Mouse (Mus musculus): ENCODE data around the gene Trim8. TPM values are rescaled to one million over a fixed set of nuclear protein-coding genes. Genes with fewer than 3 reads are reported as not detected.

Gene Trim8
- total and polyA plus RNA-seq, 2 experiments from 2014 or later: 14.3 to 35.9 TPM

DNA sequence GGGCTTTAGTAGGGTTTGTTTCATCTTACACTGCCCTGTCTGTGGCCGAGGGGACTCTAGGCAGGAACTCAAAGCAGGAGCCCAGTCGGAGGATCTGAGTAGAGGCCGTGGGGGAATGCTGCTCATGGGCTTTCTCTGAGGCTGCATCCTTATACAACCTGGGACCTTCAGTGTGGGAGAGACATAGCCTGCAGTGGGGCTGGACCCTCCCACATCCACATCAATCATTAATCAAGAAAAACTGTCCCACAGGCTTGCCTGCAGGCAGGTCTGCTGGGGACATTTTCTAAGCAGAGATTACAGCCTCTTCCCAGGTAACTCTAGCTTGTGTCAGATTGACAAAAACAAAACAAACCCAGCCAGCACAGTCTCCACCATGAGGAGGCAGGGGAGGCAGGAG lies 38.9 kb upstream of the Trim8 start:
- no peak overlapping the region for H3K4me3 ChIP-seq (ENCODE audit: low read depth, low read length)
- 81% methylated on average over 3 of the region's 3 CpGs for WGBS
- no peak for DNase-seq (ENCODE audit: low spot score)
- peaks cover 30% of the 10 kb centered on the region for H3K4me1 ChIP-seq (ENCODE audit: control insufficient read depth, insufficient read depth)
- no peak for ATAC-seq (ENCODE audit: insufficient read depth, low read depth)
- H3K4me2 ChIP-seq (ENCODE audit: low read depth, low read length): no peak overlapping the region
- TF ChIP-seq EP300 (IDR thresholded peaks at IDR 0.05; ENCODE audit: low read depth) (no peak), CTCF (IDR thresholded peaks at IDR 0.05; ENCODE audit: low read depth) (no peak)
- H3K36me3 ChIP-seq (replicated peaks; ENCODE audit: control insufficient read depth, insufficient read depth, low read length): 0 out of 2 replicates have a peak, but pooled peaks cover 4% of the 10 kb centered on the region
- no peaks in the 10 kb centered on the region for H3K9me3 ChIP-seq (replicated peaks; ENCODE audit: control insufficient read depth, low read length)
- no peaks in the 10 kb centered on the region for H3K27me3 ChIP-seq (ENCODE audit: control insufficient read depth, insufficient read depth, low read length)
- H3K27ac ChIP-seq (ENCODE audit: low read depth): no peak overlapping the region
- no peak overlapping the region for H3K9ac ChIP-seq (replicated peaks; ENCODE audit: low read depth, low read length)

DNA sequence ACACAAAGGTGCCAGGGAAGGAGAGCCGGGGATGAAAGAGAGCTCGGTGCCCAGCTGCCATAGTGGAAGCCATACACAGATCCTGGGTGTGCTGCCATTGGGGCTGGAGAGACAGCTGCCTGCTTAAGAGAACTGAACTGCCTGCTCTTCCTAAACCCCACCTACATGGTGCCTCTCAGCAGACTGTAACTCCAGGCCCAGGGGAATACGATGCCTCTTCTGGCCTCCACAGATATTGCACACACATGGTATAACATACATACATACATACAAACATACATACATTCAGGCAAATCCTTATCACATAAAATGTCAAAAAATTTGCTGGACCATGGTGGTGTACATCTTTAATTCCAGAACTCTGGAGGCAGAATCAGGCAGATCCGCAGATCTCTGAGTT lies 38.1 kb upstream of the Trim8 start:
- no peak for TF ChIP-seq EP300 (IDR thresholded peaks at IDR 0.05; ENCODE audit: low read depth)
- no peak for TF ChIP-seq CTCF (IDR thresholded peaks at IDR 0.05; ENCODE audit: low read depth)
- no peak overlapping the region for H3K4me2 ChIP-seq (ENCODE audit: low read depth, low read length)
- peaks cover 21% of the 10 kb centered on the region for H3K4me1 ChIP-seq (ENCODE audit: control insufficient read depth, insufficient read depth)
- no peaks in the 10 kb centered on the region for H3K9me3 ChIP-seq (replicated peaks; ENCODE audit: control insufficient read depth, low read length)
- ATAC-seq (ENCODE audit: insufficient read depth, low read depth) (no peak), DNase-seq (ENCODE audit: low spot score) (no peak)
- H3K4me3 ChIP-seq (ENCODE audit: low read depth, low read length): no peak overlapping the region
- 0 out of 2 replicates have a peak, but pooled peaks cover 7% of the 10 kb centered on the region for H3K36me3 ChIP-seq (replicated peaks; ENCODE audit: control insufficient read depth, insufficient read depth, low read length)
- H3K27ac ChIP-seq (ENCODE audit: low read depth): no peak overlapping the region
- no peaks in the 10 kb centered on the region for H3K27me3 ChIP-seq (ENCODE audit: control insufficient read depth, insufficient read depth, low read length)
- WGBS: 95% methylated on average over 4 of the region's 4 CpGs
- no peak overlapping the region for H3K9ac ChIP-seq (replicated peaks; ENCODE audit: low read depth, low read length)

DNA sequence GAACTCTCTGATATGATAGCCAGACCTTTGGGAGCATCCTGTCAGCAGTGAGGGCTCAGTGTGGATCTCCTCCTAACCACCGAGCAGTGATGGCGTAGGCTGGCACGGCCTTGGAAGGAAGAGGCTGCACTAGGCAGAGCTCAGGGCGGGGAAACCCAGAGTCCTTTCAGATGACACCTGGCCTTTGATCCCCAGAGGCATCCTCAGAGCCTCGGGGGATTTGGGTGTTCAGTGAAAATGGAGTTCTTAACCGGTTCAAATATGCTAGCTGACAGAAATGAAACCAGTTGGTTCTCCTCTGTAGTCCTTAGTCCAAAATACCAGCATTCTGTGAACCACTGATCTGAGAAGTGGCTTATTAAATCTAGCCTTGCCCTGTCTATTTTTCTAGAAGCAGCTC lies 35.3 kb upstream of the Trim8 start:
- no peak for ATAC-seq (ENCODE audit: insufficient read depth, low read depth)
- no peaks in the 10 kb centered on the region for H3K27me3 ChIP-seq (ENCODE audit: control insufficient read depth, insufficient read depth, low read length)
- 0 out of 2 replicates have a peak, but pooled peaks cover 7% of the 10 kb centered on the region for H3K36me3 ChIP-seq (replicated peaks; ENCODE audit: control insufficient read depth, insufficient read depth, low read length)
- H3K27ac ChIP-seq (ENCODE audit: low read depth): no peak overlapping the region
- no peaks in the 10 kb centered on the region for H3K9me3 ChIP-seq (replicated peaks; ENCODE audit: control insufficient read depth, low read length)
- H3K4me2 ChIP-seq (ENCODE audit: low read depth, low read length): no peak overlapping the region
- DNase-seq (ENCODE audit: low spot score): no peak
- no peak overlapping the region for H3K9ac ChIP-seq (replicated peaks; ENCODE audit: low read depth, low read length)
- 64% methylated on average over 6 of the region's 6 CpGs for whole genome bisulfite sequencing
- TF ChIP-seq CTCF (IDR thresholded peaks at IDR 0.05; ENCODE audit: low read depth) (no peak), EP300 (IDR thresholded peaks at IDR 0.05; ENCODE audit: low read depth) (no peak)
- peaks cover 11% of the 10 kb centered on the region for H3K4me1 ChIP-seq (ENCODE audit: control insufficient read depth, insufficient read depth)
- H3K4me3 ChIP-seq (ENCODE audit: low read depth, low read length): no peak overlapping the region

DNA sequence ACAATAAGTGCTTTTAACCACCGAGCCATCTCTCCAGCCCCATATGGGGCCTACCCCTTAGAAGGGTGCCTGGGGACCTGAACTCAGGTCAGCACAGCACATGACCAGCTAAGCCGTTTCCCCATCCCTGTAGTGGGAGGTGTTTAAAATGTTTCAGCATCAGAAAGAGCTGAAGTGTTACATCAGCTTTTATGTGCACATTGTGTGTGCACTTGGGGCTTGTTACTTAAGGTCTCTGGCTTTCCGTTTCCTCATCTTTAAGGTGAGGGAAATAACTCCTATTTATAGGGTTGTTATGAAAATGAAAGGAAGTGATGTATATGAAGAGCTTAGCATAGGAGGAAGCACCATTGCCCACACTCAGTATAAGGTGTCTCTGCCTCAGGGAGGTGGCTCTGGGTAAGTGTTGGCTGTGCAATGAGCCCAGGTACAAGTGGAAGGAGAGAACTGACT lies 34.4 kb upstream of the Trim8 start:
- Histone ChIP-seq H3K4me1 (ENCODE audit: control insufficient read depth, insufficient read depth) (peaks cover 19% of the 10 kb centered on the region), H3K4me2 (ENCODE audit: low read depth, low read length) (no peak overlapping the region), H3K27ac (ENCODE audit: low read depth) (no peak overlapping the region), H3K27me3 (ENCODE audit: control insufficient read depth, insufficient read depth, low read length) (no peaks in the 10 kb centered on the region), H3K4me3 (ENCODE audit: low read depth, low read length) (no peak overlapping the region), H3K9me3 (replicated peaks; ENCODE audit: control insufficient read depth, low read length) (no peaks in the 10 kb centered on the region), H3K36me3 (replicated peaks; ENCODE audit: control insufficient read depth, insufficient read depth, low read length) (0 out of 2 replicates have a peak, but pooled peaks cover 7% of the 10 kb centered on the region), H3K9ac (replicated peaks; ENCODE audit: low read depth, low read length) (no peak overlapping the region)
- DNase-seq (ENCODE audit: low spot score) (no peak), ATAC-seq (ENCODE audit: insufficient read depth, low read depth) (no peak)
- 57% methylated on average over 3 of the region's 3 CpGs for WGBS
- TF ChIP-seq CTCF (IDR thresholded peaks at IDR 0.05; ENCODE audit: low read depth): no peak
- no peak for TF ChIP-seq EP300 (IDR thresholded peaks at IDR 0.05; ENCODE audit: low read depth)

DNA sequence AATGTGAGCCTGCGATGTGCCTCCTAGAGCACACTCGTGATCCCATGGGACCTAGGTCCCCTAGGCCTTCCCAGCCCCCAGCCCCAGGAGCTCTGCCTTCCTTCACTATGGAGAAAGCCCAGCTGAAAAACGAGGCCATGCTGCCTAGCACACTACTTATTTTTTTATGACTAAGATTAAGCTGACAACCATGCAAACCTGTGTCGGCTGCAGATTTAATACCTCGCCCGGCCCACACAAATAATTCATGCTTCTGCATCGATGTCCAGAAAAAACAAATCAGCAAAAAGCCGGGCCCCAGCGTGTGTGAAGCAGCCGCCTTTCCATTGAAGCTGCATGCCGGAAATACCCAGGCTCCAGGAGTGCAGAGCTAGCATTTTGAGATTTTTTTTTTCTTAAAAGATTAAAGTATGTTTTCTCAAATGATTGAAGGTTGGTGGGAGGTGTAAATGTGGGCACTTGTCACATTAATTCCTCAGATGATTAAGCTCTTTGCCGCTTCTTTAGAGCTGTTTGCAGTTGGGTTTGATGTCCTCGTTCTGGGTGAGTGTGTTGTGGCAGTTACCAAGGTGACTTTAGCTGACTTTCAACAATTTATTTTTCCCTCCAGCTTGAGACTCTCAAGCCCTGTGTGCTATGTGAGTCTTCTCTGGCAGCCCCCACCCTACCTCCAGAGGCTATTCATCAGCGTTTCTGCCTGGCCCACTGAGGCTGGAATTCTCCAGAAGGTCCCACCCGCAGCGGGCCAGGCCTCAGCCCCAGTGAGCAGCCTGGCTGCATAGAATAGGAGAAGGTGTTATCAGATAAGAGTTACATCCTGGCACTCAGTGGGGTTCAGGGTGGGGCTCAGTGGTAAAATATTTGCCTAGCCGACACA lies 30.9 kb upstream of the Trim8 start:
- no peak for TF ChIP-seq CTCF (IDR thresholded peaks at IDR 0.05; ENCODE audit: low read depth)
- no peak for TF ChIP-seq EP300 (IDR thresholded peaks at IDR 0.05; ENCODE audit: low read depth)
- H3K27ac ChIP-seq (ENCODE audit: low read depth): peak overlapping the region; percentile 73
- no peak overlapping the region for H3K4me2 ChIP-seq (ENCODE audit: low read depth, low read length)
- H3K9me3 ChIP-seq (replicated peaks; ENCODE audit: control insufficient read depth, low read length): no peaks in the 10 kb centered on the region
- WGBS: 34% methylated on average over 17 of the region's 17 CpGs
- peaks cover 19% of the 10 kb centered on the region for H3K36me3 ChIP-seq (replicated peaks; ENCODE audit: control insufficient read depth, insufficient read depth, low read length)
- DNase-seq (ENCODE audit: low spot score) (no peak), ATAC-seq (ENCODE audit: insufficient read depth, low read depth) (peak; percentile 17; the same call in 1 of the 2 replicates)
- H3K9ac ChIP-seq (replicated peaks; ENCODE audit: low read depth, low read length): 0 out of 2 replicates have a peak overlapping the region, but pooled peaks have one; percentile 18
- H3K27me3 ChIP-seq (ENCODE audit: control insufficient read depth, insufficient read depth, low read length): no peaks in the 10 kb centered on the region
- H3K4me3 ChIP-seq (ENCODE audit: low read depth, low read length): no peak overlapping the region
- peaks cover 22% of the 10 kb centered on the region for H3K4me1 ChIP-seq (ENCODE audit: control insufficient read depth, insufficient read depth)
